Mouse (Mus musculus): ENCODE data around the gene Ccdc187.

GRCm38 (mm10) chr2:26324917-26325316 lies 30.6 kb upstream of the Ccdc187 start:
- TF ChIP-seq POLR2A (IDR thresholded peaks at IDR 0.05; ENCODE audit: low read depth, low read length) (no peak), CTCF (IDR thresholded peaks at IDR 0.05; ENCODE audit: extremely low read depth, insufficient read depth, insufficient read length, insufficient replicate concordance) (no peak)
